In genomic region chr5:86065101-86065875, GRCm38 (mm10) we compare ENCODE assay signal across 8 mouse cellular contexts. TPM values are rescaled to one million over a fixed set of nuclear protein-coding genes. Genes with fewer than 3 reads are reported as not detected.
DNase-seq lines count a peak whose midpoint lies in the region; ATAC-seq lines count a peak whose summit lies in the region.

TSS of gene Cenpc1 (minus strand) at chr5:86065583.

- intact Hi-C loops in gastrocnemius, postnatal 14 days (cut with DNase I; ENCODE audit: low total_unique reads), result no loop called here
- intact Hi-C loops in left cerebral cortex, postnatal 10 days (cut with DNase I), result loop anchor here (5.0 kb wide), 1 partner anchor 77 kb away; no protein-coding TSS in a partner anchor

- peak; percentile 87 for ATAC-seq in inflammation-experienced regulatory T-cells, adult 6 months
- ATAC-seq in megakaryocyte-erythroid progenitor cell, adult 5-6 weeks (replicated peaks; ENCODE audit: low FRiP score, low TSS enrichment, poor library complexity, severe bottlenecking), result peak; percentile 88

- DNase-seq in adrenal gland, adult (ENCODE audit: inconsistent age in 2 of 2, low spot score in 1 of 2), result peak; percentile 98 to 99
- DNase-seq in embryo, embryonic 10.5 days (ENCODE audit: low spot score), result peak; percentile 98
- peak; percentile 98 for DNase-seq in gastrocnemius, postnatal 14 days
- peak; percentile 94 to 99 for DNase-seq in left cerebral cortex, postnatal 10 days (ENCODE audit: extremely low spot score in 1 of 2, low spot score in 2 of 2)
- peak; percentile 93 for DNase-seq in right cerebral cortex, postnatal 25 days
- peak; percentile 95 to 99 for DNase-seq in urinary bladder, postnatal 4 days (ENCODE audit: low spot score in 2 of 2)

RNA-seq across cellular contexts. Expression of gene Cenpc1, which starts in this region (rescaled TPM):
- 1 to 10 TPM; 5.3 to 6.2 TPM for total RNA-seq in gastrocnemius, postnatal 14 days (2021)
- polyA plus RNA-seq in inflammation-experienced regulatory T-cells, adult 6 months (2017; shearing (Covaris generic)), result 10 to 100 TPM; 23.8 to 37.6 (median 34.1) TPM
- total RNA-seq in left cerebral cortex, postnatal 10 days (2021), result 10 to 100 TPM; 25.4 to 27.6 TPM
- total RNA-seq in megakaryocyte-erythroid progenitor cell, adult 5-6 weeks (2014; fragmentation: Nextera tagmentation), result 43.1 and 43.7 TPM in 2 replicates
- 38.9 and 69.7 TPM in 2 replicates for total RNA-seq in megakaryocyte-erythroid progenitor cell, adult 5-6 weeks (2017)

Comparison
In these comparisons a context has a peak if more than half of its experiments do, and no peak if none do; other contexts are left out.
1. Peak in every context shown above with its lines: DNase-seq and ATAC-seq.